Comparison of ENCODE assay signal across 8 mouse cellular contexts in genomic region chr19:43584788-43585187, GRCm38 (mm10). TPM values are rescaled to one million over a fixed set of nuclear protein-coding genes. Genes with fewer than 3 reads are reported as not detected.
A peak's percentile ranks its signal among the peaks of the same experiment; 100 is the strongest.
DNase-seq lines count a peak whose midpoint lies in the region; ATAC-seq and TF ChIP-seq lines count a peak whose summit lies in the region.
"Had no signal": no experiment of that assay in that cellular context is flagged by ENCODE, and none has a peak within 500 bp of the region (broad histone marks: within the 10 kb centered on the region; RNA-seq: fewer than 3 reads in every experiment).

No protein-coding gene starts in this region.

- TF ChIP-seq POLR2A in kidney, adult 2 months (IDR thresholded peaks at IDR 0.05; ENCODE audit: low read depth, low read length) = no peak

- H3K27ac ChIP-seq in forebrain, embryonic 14.5 days (ENCODE audit: low read depth, low read length) = no peak overlapping the region
- no peak overlapping the region for H3K27ac ChIP-seq in kidney, adult 2 months (ENCODE audit: insufficient read depth, low read depth, low read length)
- no peak overlapping the region for H3K27ac ChIP-seq in lung, embryonic 15.5 days
- H3K27ac ChIP-seq: liver, embryonic 13.5 days had no signal

- peak; percentile 72 for DNase-seq in embryo, embryonic 10.5 days (ENCODE audit: low spot score)
- no peak for DNase-seq in forebrain, embryonic 14.5 days (ENCODE audit: low spot score)
- peak; percentile 74 for DNase-seq in kidney, adult 2 months
- no peak for DNase-seq in left cerebral cortex, postnatal 4 days
- DNase-seq in thymus, postnatal 36 days = no peak
- DNase-seq: liver, embryonic 13.5 days had no signal

- intact Hi-C loops in left cerebral cortex, postnatal 4 days (cut with DNase I) = no loop called here

- H3K36me3 ChIP-seq in forebrain, embryonic 14.5 days (ENCODE audit: control insufficient read depth, insufficient read depth, low read length) = no peaks in the 10 kb centered on the region
- no peaks in the 10 kb centered on the region for H3K36me3 ChIP-seq in kidney, adult 2 months (ENCODE audit: control insufficient read depth, insufficient read depth, low read length)
- H3K36me3 ChIP-seq in lung, embryonic 15.5 days = no peaks in the 10 kb centered on the region
- H3K36me3 ChIP-seq: liver, embryonic 13.5 days had no signal

- H3K27me3 ChIP-seq in forebrain, embryonic 14.5 days (replicated peaks; ENCODE audit: control insufficient read depth, insufficient read depth, low read length) = peaks cover 63% of the 10 kb centered on the region
- peaks cover 1% of the 10 kb centered on the region; the same call in 1 of the 2 replicates for H3K27me3 ChIP-seq in kidney, adult 2 months (replicated peaks; ENCODE audit: control insufficient read depth, insufficient read depth, low read length)
- peaks cover 85% of the 10 kb centered on the region for H3K27me3 ChIP-seq in lung, embryonic 15.5 days

- ATAC-seq in forebrain, embryonic 14.5 days = no peak
- no peak for ATAC-seq in lung, embryonic 15.5 days (ENCODE audit: borderline replicate concordance, extremely low read depth, low FRiP score, low TSS enrichment)
- ATAC-seq in monocyte, adult 5-6 weeks (replicated peaks; ENCODE audit: insufficient number of reproducible peaks, low FRiP score, low TSS enrichment, poor library complexity, severe bottlenecking) = no peak

- no peak for TF ChIP-seq CTCF in kidney, adult 2 months (conservative IDR thresholded peaks at IDR 0.05; ENCODE audit: insufficient read depth, insufficient read length, low read depth, low read length)

- H3K4me2 ChIP-seq in forebrain, embryonic 14.5 days (ENCODE audit: low read length) = 0 out of 2 replicates have a peak overlapping the region, but pooled peaks have one; percentile 18
- H3K4me2 ChIP-seq in lung, embryonic 15.5 days = peak overlapping the region; percentile 44
- H3K4me2 ChIP-seq: liver, embryonic 13.5 days had no signal

- H3K4me3 ChIP-seq in forebrain, embryonic 14.5 days (ENCODE audit: low read depth, low read length) = no peak overlapping the region
- H3K4me3 ChIP-seq in kidney, adult 2 months (ENCODE audit: insufficient read depth, low read depth, low read length) = no peak overlapping the region
- peak overlapping the region; percentile 18; the same call in 1 of the 2 replicates for H3K4me3 ChIP-seq in lung, embryonic 15.5 days
- H3K4me3 ChIP-seq: liver, embryonic 13.5 days had no signal

- no peak overlapping the region for H3K9ac ChIP-seq in forebrain, embryonic 14.5 days (ENCODE audit: low read length)
- no peak overlapping the region for H3K9ac ChIP-seq in lung, embryonic 15.5 days
- H3K9ac ChIP-seq: liver, embryonic 13.5 days had no signal

- H3K9me3 ChIP-seq in forebrain, embryonic 14.5 days (replicated peaks; ENCODE audit: control insufficient read depth, low read length) = no peaks in the 10 kb centered on the region
- no peaks in the 10 kb centered on the region for H3K9me3 ChIP-seq in lung, embryonic 15.5 days
- H3K9me3 ChIP-seq: liver, embryonic 13.5 days had no signal

- no peaks in the 10 kb centered on the region; the same call in 1 of the 2 replicates for H3K4me1 ChIP-seq in forebrain, embryonic 14.5 days (ENCODE audit: control insufficient read depth, insufficient read depth, low read length)
- no peaks in the 10 kb centered on the region for H3K4me1 ChIP-seq in kidney, adult 2 months (ENCODE audit: control insufficient read depth, insufficient read depth, low read length)
- H3K4me1 ChIP-seq in lung, embryonic 15.5 days = peaks cover 11% of the 10 kb centered on the region
- H3K4me1 ChIP-seq: liver, embryonic 13.5 days had no signal

- 4% methylated on average over 13 of the region's 13 CpGs for WGBS in forebrain, embryonic 14.5 days
- WGBS in kidney, adult 2 months = 4% methylated on average over 13 of the region's 13 CpGs
- 2% methylated on average over 13 of the region's 13 CpGs for WGBS in lung, embryonic 15.5 days

RNA-seq across cellular contexts. Expression of gene Nkx2-3, which starts 27.3 kb away (rescaled TPM):
- 4.1 and 4.6 TPM in 2 replicates for polyA plus RNA-seq in forebrain, embryonic 14.5 days (2014; fragmentation: Nextera tagmentation; extraction: Ambion mirVana)
- polyA plus RNA-seq in kidney, adult 2 months (2012; rRNA removed) = not detected in 2 replicates
- polyA plus RNA-seq in lung, embryonic 15.5 days (2015; fragmentation: Nextera tagmentation; extraction: Ambion mirVana) = 0.08 TPM in 1 of 2 replicates, not detected in the other
- total RNA-seq in monocyte, adult 5-6 weeks (2017) = not detected in 3 replicates
- not detected for total RNA-seq in left cerebral cortex, postnatal 4 days (2021)

Comparison
In these comparisons a context has a peak if more than half of its experiments do, and no peak if none do; other contexts are left out.
1. DNase-seq: peak in embryo, embryonic 10.5 days (single experiment) and kidney, adult 2 months (single experiment); none in forebrain, embryonic 14.5 days (single experiment), left cerebral cortex, postnatal 4 days (single experiment) and thymus, postnatal 36 days (0 of 2).